Mouse (Mus musculus) kidney, embryonic 14.5 days (tissue): Measurements from ENCODE around the gene Pla2g12a. TPM values are rescaled to one million over a fixed set of nuclear protein-coding genes. Genes with fewer than 3 reads are reported as not detected.

Experiments
- ATAC-seq: fragments of 200-750 bp; cut with Nextera tagmentation; 2 replicates; pipeline ENCODE4 v1.8.0; 2017; ENCODE audit warnings: moderate number of reproducible peaks, mild to moderate bottlenecking, moderate TSS enrichment, moderate library complexity; ENCODE audit not compliant: low FRiP score, low TSS enrichment
- H3K27ac ChIP-seq: fragments of 300-500 bp; sonication (generic); 2 replicates; pipeline ENCODE4 v1.5.1; 2014; ENCODE audit warnings: low read depth, mild to moderate bottlenecking, low read length, moderate library complexity, mixed read lengths
- H3K27me3 ChIP-seq: fragments of 300-500 bp; sonication (generic); 2 replicates; pipeline ENCODE4 v1.6.1; 2014; ENCODE audit warnings: mild to moderate bottlenecking, low read length; ENCODE audit not compliant: control insufficient read depth, insufficient read depth
- H3K36me3 ChIP-seq: fragments of 300-500 bp; sonication (generic); 2 replicates; pipeline ENCODE4 v1.6.1; 2014; ENCODE audit warnings: low read length, mixed read lengths; ENCODE audit not compliant: control insufficient read depth, insufficient read depth
- H3K4me1 ChIP-seq: fragments of 300-500 bp; sonication (generic); 2 replicates; pipeline ENCODE4 v1.6.1; 2014; ENCODE audit warnings: low read length, mixed read lengths; ENCODE audit not compliant: control insufficient read depth, insufficient read depth
- H3K4me2 ChIP-seq: fragments of 300-500 bp; sonication (generic); replicated peaks from 2 replicates; pipeline ENCODE4 v1.6.1; 2014; ENCODE audit warnings: low read depth, mild to moderate bottlenecking, low read length
- H3K4me3 ChIP-seq: fragments of 300-500 bp; sonication (generic); 2 replicates; pipeline ENCODE4 v1.5.1; 2014; ENCODE audit warnings: mild to moderate bottlenecking, low read length
- H3K9ac ChIP-seq: fragments of 300-500 bp; sonication (generic); 2 replicates; pipeline ENCODE4 v1.6.1; 2014; ENCODE audit warnings: low read depth, mild to moderate bottlenecking, low read length, moderate library complexity
- H3K9me3 ChIP-seq: fragments of 300-500 bp; sonication (generic); 2 replicates; pipeline ENCODE4 v1.6.1; 2016; ENCODE audit warnings: low read length; ENCODE audit not compliant: control insufficient read depth
- WGBS: fragments of 180-500 bp; shearing (Covaris S2); extraction: QIAGEN DNeasy Blood & Tissue Kit; methylation state at CpG from one replicate; pipeline ENCODE4 v1.1.7; 2014; 5-methylcytosine and 5-hydroxymethylcytosine counted together
- polyA plus RNA-seq: library from polyadenylated mRNA; unstranded; fragments of >200 nt; fragmentation: Nextera tagmentation; extraction: Ambion mirVana; gene quantifications from 2 replicates; pipeline ENCODE4 v1.2.1, GENCODE M21; 2014

The Pla2g12a gene
- polyA plus RNA-seq, 1 experiment from 2014 or later: 48.1 TPM

- Histone ChIP-seq H3K4me1 (no peaks in the 10 kb centered on the region), H3K27ac (no peak overlapping the region), H3K9me3 (no peaks in the 10 kb centered on the region), H3K4me3 (no peak overlapping the region), H3K9ac (no peak overlapping the region), H3K4me2 (no peak overlapping the region), H3K27me3 (no peaks in the 10 kb centered on the region), H3K36me3 (peaks cover 13% of the 10 kb centered on the region; the same call in 1 of the 2 replicates)
- WGBS: 90% methylated on average over 13 of the region's 13 CpGs
- no peak for ATAC-seq
Observed at GRCm38 (mm10) chr3:129887779-129888517, 9.5 kb downstream of the Pla2g12a start.

- no peak for ATAC-seq
- Histone ChIP-seq H3K27me3 (no peaks in the 10 kb centered on the region), H3K4me1 (peaks cover 7% of the 10 kb centered on the region; the same call in 1 of the 2 replicates), H3K4me2 (no peak overlapping the region), H3K4me3 (no peak overlapping the region), H3K9me3 (no peaks in the 10 kb centered on the region), H3K27ac (no peak overlapping the region), H3K36me3 (peaks cover 16% of the 10 kb centered on the region; the same call in 1 of the 2 replicates), H3K9ac (no peak overlapping the region)
- WGBS: 89% methylated on average over 5 of the region's 5 CpGs
Observed at GRCm38 (mm10) chr3:129892003-129892402, 13.6 kb downstream of the Pla2g12a start.

GRCm38 (mm10) chr3:129893143-129893542 is 14.7 kb downstream of the Pla2g12a start:
- H3K4me2 ChIP-seq: no peak overlapping the region
- peaks cover 11% of the 10 kb centered on the region; the same call in 1 of the 2 replicates for H3K4me1 ChIP-seq
- H3K4me3 ChIP-seq: no peak overlapping the region
- H3K27ac ChIP-seq: no peak overlapping the region
- no peaks in the 10 kb centered on the region for H3K27me3 ChIP-seq
- no peak overlapping the region for H3K9ac ChIP-seq
- WGBS: 96% methylated on average over 3 of the region's 3 CpGs
- ATAC-seq: no peak
- H3K36me3 ChIP-seq: peaks cover 16% of the 10 kb centered on the region; the same call in 1 of the 2 replicates
- H3K9me3 ChIP-seq: no peaks in the 10 kb centered on the region

- Histone ChIP-seq H3K9me3 (no peaks in the 10 kb centered on the region), H3K4me1 (peaks cover 11% of the 10 kb centered on the region; the same call in 1 of the 2 replicates), H3K36me3 (peaks cover 3% of the 10 kb centered on the region; the same call in 1 of the 2 replicates), H3K4me3 (no peak overlapping the region), H3K27ac (no peak overlapping the region), H3K9ac (no peak overlapping the region), H3K4me2 (no peak overlapping the region), H3K27me3 (no peaks in the 10 kb centered on the region)
- no peak; the same call in 1 of the 2 replicates for ATAC-seq
- WGBS: 22% methylated on average over 6 of the region's 6 CpGs
Observed at GRCm38 (mm10) chr3:129896591-129896990, 18.2 kb downstream of the Pla2g12a start.

- Histone ChIP-seq H3K4me2 (no peak overlapping the region), H3K4me1 (peaks cover 20% of the 10 kb centered on the region), H3K36me3 (0 out of 2 replicates have a peak, but pooled peaks cover 3% of the 10 kb centered on the region), H3K27ac (no peak overlapping the region), H3K27me3 (no peaks in the 10 kb centered on the region), H3K9ac (no peak overlapping the region), H3K4me3 (no peak overlapping the region), H3K9me3 (no peaks in the 10 kb centered on the region)
- no peak for ATAC-seq
- whole genome bisulfite sequencing: 69% methylated on average over 4 of the region's 4 CpGs
Observed at GRCm38 (mm10) chr3:129898886-129899285, 20.5 kb downstream of the Pla2g12a start.

- Histone ChIP-seq H3K4me1 (peaks cover 19% of the 10 kb centered on the region), H3K27me3 (no peaks in the 10 kb centered on the region), H3K9me3 (no peaks in the 10 kb centered on the region), H3K9ac (peak within 1 kb of the TSS; percentile 61), H3K4me3 (peak within 1 kb of the TSS; percentile 72), H3K36me3 (peaks cover 5% of the 10 kb centered on the region; the same call in 1 of the 2 replicates), H3K27ac (peak within 1 kb of the TSS; percentile 77), H3K4me2 (peak within 1 kb of the TSS; percentile 67)
- ATAC-seq: peak; percentile 93
- WGBS: under 1% methylated on average over 34 of the region's 34 CpGs
Observed at GRCm38 (mm10) chr3:129901271-129901809, 22.9 kb downstream of the Pla2g12a start, which contains the start of gene Casp6. TSS of gene Casp6 (plus strand) at chr3:129901425.

- ATAC-seq: no peak
- Histone ChIP-seq H3K27ac (no peak overlapping the region), H3K9ac (no peak overlapping the region), H3K4me1 (peaks cover 8% of the 10 kb centered on the region; the same call in 1 of the 2 replicates), H3K4me2 (no peak overlapping the region), H3K4me3 (no peak overlapping the region), H3K27me3 (no peaks in the 10 kb centered on the region), H3K9me3 (no peaks in the 10 kb centered on the region), H3K36me3 (peaks cover 17% of the 10 kb centered on the region; the same call in 1 of the 2 replicates)
- WGBS: 86% methylated on average over 3 of the region's 3 CpGs
Observed at GRCm38 (mm10) chr3:129903369-129903768, 25.0 kb downstream of the Pla2g12a start.

- Histone ChIP-seq H3K27me3 (no peaks in the 10 kb centered on the region), H3K4me1 (peaks cover 8% of the 10 kb centered on the region; the same call in 1 of the 2 replicates), H3K4me3 (no peak overlapping the region), H3K9ac (no peak overlapping the region), H3K9me3 (no peaks in the 10 kb centered on the region), H3K36me3 (peaks cover 17% of the 10 kb centered on the region; the same call in 1 of the 2 replicates), H3K4me2 (no peak overlapping the region), H3K27ac (no peak overlapping the region)
- no peak for ATAC-seq
- 84% methylated on average over 8 of the region's 8 CpGs for WGBS
Observed at GRCm38 (mm10) chr3:129903866-129904265, 25.5 kb downstream of the Pla2g12a start.
